Mouse (Mus musculus) forebrain, embryonic 13.5 days (tissue): ENCODE results near the gene Tnfaip8l2. TPM values are rescaled to one million over a fixed set of nuclear protein-coding genes. Genes with fewer than 3 reads are reported as not detected.
"Not testable (repeated sequence)": the region's sequence is repeated elsewhere in the genome, so short reads cannot be mapped to it uniquely, and the experiment has no call there.

ENCODE experiments used
- ATAC-seq: fragments of 200-750 bp; cut with Nextera tagmentation; 2 replicates; pipeline ENCODE4 v1.8.0; 2017
- H3K27ac ChIP-seq: fragments of 300-500 bp; sonication (generic); 2 replicates; pipeline ENCODE4 v1.5.1; 2015; ENCODE audit warnings: inconsistent platforms, mild to moderate bottlenecking, moderate library complexity
- H3K27me3 ChIP-seq: fragments of 300-500 bp; sonication (generic); 2 replicates; pipeline ENCODE4 v1.6.1; 2015; ENCODE audit warnings: mild to moderate bottlenecking, inconsistent platforms
- H3K36me3 ChIP-seq: fragments of 300-500 bp; sonication (generic); 2 replicates; pipeline ENCODE4 v1.6.1; 2015; ENCODE audit warnings: mild to moderate bottlenecking, inconsistent platforms; ENCODE audit not compliant: poor library complexity, severe bottlenecking
- H3K4me1 ChIP-seq: fragments of 300-500 bp; sonication (generic); 2 replicates; pipeline ENCODE4 v1.6.1; 2015; ENCODE audit warnings: inconsistent platforms
- H3K4me2 ChIP-seq: fragments of 300-500 bp; sonication (generic); 2 replicates; pipeline ENCODE4 v1.6.1; 2015; ENCODE audit warnings: inconsistent platforms, mild to moderate bottlenecking, moderate library complexity
- H3K4me3 ChIP-seq: fragments of 300-500 bp; sonication (generic); 2 replicates; pipeline ENCODE4 v1.5.1; 2015; ENCODE audit warnings: mild to moderate bottlenecking, inconsistent platforms
- H3K9ac ChIP-seq: fragments of 300-500 bp; sonication (generic); 2 replicates; pipeline ENCODE4 v1.6.1; 2015; ENCODE audit warnings: mild to moderate bottlenecking, inconsistent platforms
- H3K9me3 ChIP-seq: fragments of 300-500 bp; sonication (generic); replicated peaks from 2 replicates; pipeline ENCODE4 v1.6.1; 2016; ENCODE audit warnings: inconsistent platforms
- WGBS: fragments of 180-500 bp; shearing (Covaris S2); methylation state at CpG from one replicate; pipeline ENCODE4 v1.1.7; 2015; 5-methylcytosine and 5-hydroxymethylcytosine counted together
- polyA plus RNA-seq: library from polyadenylated mRNA; unstranded; fragments of >200 nt; fragmentation: Nextera tagmentation; extraction: Ambion mirVana; gene quantifications from 2 replicates; pipeline ENCODE4 v1.2.1, GENCODE M21; 2015

The Tnfaip8l2 gene
- polyA plus RNA-seq, 1 experiment from 2014 or later = 1.2 TPM

DNA sequence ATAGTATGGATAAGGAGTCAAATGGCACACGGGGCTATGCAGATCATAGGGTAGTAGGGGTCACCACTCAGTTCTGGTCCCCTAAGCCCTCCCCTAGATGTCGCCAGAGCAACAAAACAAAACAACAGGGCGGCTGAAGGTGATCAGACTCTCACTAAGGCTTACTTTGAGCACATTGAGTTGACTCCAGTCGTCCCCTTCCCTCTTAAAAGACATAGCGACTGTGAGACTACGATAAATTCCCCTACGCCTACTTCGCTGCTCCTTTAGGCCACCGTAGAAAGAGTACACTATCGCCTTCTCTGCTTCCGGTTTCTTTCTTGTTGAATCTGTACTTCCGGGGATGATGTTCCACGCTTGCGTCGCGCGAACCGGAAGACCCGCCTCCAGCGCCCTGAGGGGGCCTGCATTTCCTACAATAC lies 8.5 kb downstream of the Tnfaip8l2 start, which contains the start of the genes Scnm1 and Lysmd1:
Gene Scnm1 (minus strand): TSS at position 332 of the 422 bp plus-strand sequence.
Gene Lysmd1 (plus strand): TSS at position 409 of the 422 bp plus-strand sequence.
- Histone ChIP-seq H3K27ac (peak within 1 kb of the TSS; percentile 69), H3K27me3 (no peaks in the 10 kb centered on the region), H3K4me3 (peak within 1 kb of the TSS; percentile 72), H3K4me1 (peaks cover 24% of the 10 kb centered on the region), H3K9me3 (no peaks in the 10 kb centered on the region), H3K9ac (peak within 1 kb of the TSS; percentile 83), H3K4me2 (peak within 1 kb of the TSS; percentile 89), H3K36me3 (peaks cover 31% of the 10 kb centered on the region)
- ATAC-seq = peak; percentile 95
- WGBS = under 1% methylated on average over 20 of the region's 20 CpGs

DNA sequence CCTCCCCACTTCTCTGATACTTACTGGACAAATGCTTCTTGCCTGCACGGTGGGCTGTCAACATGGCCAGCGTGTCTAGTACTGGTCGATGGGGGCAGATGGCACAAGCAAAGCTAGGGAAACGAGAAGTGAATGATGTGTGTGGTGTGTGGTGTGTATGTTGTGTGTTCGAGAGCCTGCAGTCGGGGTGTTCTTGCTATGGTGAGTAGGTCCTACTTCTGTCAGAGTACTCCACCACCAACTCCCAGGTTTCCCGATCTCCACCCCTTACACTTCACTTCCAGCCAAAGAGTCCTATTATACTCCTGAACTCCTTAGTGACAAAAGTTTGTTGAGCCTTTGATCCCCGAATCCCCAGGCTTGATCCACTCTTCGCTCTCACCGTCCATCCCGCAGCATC lies 9.0 kb downstream of the Tnfaip8l2 start:
- Histone ChIP-seq H3K36me3 (peaks cover 32% of the 10 kb centered on the region), H3K4me3 (peak overlapping the region; percentile 72), H3K4me2 (peak overlapping the region; percentile 89), H3K27me3 (no peaks in the 10 kb centered on the region), H3K9ac (peak overlapping the region; percentile 83), H3K4me1 (peaks cover 24% of the 10 kb centered on the region), H3K9me3 (no peaks in the 10 kb centered on the region), H3K27ac (peak overlapping the region; percentile 69; the same call in 1 of the 2 replicates)
- 60% methylated on average over 11 of the region's 11 CpGs for WGBS
- peak; percentile 7; the same call in 1 of the 2 replicates for ATAC-seq

DNA sequence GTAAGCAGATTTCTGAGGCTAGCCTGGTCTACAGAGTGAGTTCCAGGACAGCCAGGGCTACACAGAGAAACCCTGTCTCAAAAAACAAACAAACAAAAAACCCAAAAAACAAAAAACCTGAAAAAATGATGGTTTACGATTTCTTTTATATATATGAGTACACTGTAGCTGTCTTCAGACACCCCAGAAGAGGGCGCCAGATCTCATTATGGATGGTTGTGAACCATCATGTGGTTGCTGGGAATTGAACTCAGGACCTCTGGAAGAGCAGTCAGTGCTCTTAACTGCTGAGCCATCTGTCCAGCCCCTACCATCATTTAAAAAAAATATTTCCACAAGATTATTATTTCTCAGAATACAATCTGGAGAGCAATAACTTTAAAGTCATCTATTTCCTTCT lies 9.8 kb downstream of the Tnfaip8l2 start:
- WGBS = 89% methylated on average over 2 of the region's 2 CpGs
- H3K4me1 ChIP-seq = peaks cover 24% of the 10 kb centered on the region
- H3K4me2 ChIP-seq = peak overlapping the region; percentile 89; the same call in 1 of the 2 replicates
- ATAC-seq, H3K27me3 ChIP-seq, H3K27ac ChIP-seq, H3K9me3 ChIP-seq, H3K9ac ChIP-seq: not testable (repeated sequence)
- H3K4me3 ChIP-seq = 0 out of 2 replicates have a peak overlapping the region, but pooled peaks have one; percentile 72
- peaks cover 28% of the 10 kb centered on the region for H3K36me3 ChIP-seq

DNA sequence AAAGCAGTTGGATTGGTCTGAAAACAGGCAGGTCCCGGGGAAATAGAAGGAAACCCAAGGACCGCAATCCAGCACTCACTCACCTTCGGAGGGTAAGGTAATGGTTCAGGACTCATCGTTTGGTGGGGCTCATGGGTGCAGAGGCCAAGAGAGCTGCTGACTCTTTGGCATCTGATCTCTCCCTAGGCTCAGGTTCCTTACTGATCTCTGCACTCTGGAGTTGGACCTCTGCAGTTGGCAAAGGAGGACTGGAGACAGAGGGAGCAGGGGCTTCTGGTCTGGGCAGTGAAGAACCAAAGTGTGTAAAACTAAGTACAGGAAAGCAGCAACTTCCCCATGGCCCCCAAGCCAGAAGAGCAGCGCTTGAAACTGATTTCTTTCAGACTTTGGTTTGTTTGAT lies 12.1 kb downstream of the Tnfaip8l2 start:
- WGBS = 90% methylated on average over 5 of the region's 5 CpGs
- Histone ChIP-seq H3K4me3 (no peak overlapping the region), H3K4me2 (no peak overlapping the region), H3K4me1 (peaks cover 15% of the 10 kb centered on the region), H3K36me3 (peaks cover 28% of the 10 kb centered on the region), H3K9me3 (no peaks in the 10 kb centered on the region), H3K9ac (no peak overlapping the region), H3K27ac (no peak overlapping the region), H3K27me3 (no peaks in the 10 kb centered on the region)
- ATAC-seq = no peak

GRCm38 (mm10) chr3:95129226-95129651 lies 12.9 kb downstream of the Tnfaip8l2 start:
- H3K36me3 ChIP-seq = peaks cover 28% of the 10 kb centered on the region
- H3K27me3 ChIP-seq = no peaks in the 10 kb centered on the region
- 53% methylated on average over 6 of the region's 6 CpGs for WGBS
- no peak overlapping the region for H3K4me3 ChIP-seq
- no peak overlapping the region for H3K4me2 ChIP-seq
- H3K9ac ChIP-seq = no peak overlapping the region
- H3K4me1 ChIP-seq = peaks cover 20% of the 10 kb centered on the region
- no peak for ATAC-seq
- H3K9me3 ChIP-seq = no peaks in the 10 kb centered on the region
- H3K27ac ChIP-seq = no peak overlapping the region

DNA sequence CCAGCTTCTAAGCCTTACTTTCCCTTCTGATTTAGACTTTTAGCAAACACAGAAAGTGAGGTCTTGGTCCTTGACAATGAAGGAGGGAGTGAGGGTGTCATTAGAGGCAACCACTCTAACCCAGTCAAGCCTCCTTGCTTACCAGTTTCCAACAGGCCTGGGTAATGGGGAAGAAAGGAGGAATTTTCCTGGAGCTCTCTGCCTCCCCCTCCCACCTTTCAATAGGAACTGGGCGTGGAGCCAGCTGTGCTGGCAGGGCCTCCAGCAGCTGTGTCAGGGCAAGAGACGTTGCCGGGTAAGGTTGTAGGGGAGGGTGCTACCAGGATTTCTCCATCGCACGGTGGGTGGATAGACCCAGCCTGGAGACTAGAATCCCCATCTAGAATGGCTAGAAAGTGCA lies 17.2 kb downstream of the Tnfaip8l2 start:
- Histone ChIP-seq H3K27me3 (no peaks in the 10 kb centered on the region), H3K27ac (0 out of 2 replicates have a peak overlapping the region, but pooled peaks have one; percentile 63), H3K4me3 (no peak overlapping the region), H3K9me3 (no peaks in the 10 kb centered on the region), H3K9ac (no peak overlapping the region; the same call in 1 of the 2 replicates), H3K4me2 (no peak overlapping the region), H3K4me1 (peaks cover 14% of the 10 kb centered on the region), H3K36me3 (peaks cover 49% of the 10 kb centered on the region)
- peak; percentile 60; the same call in 1 of the 2 replicates for ATAC-seq
- WGBS = 19% methylated on average over 5 of the region's 5 CpGs

- Histone ChIP-seq H3K27me3 (no peaks in the 10 kb centered on the region), H3K9ac (no peak within 1 kb of the TSS; the same call in 1 of the 2 replicates), H3K27ac (0 out of 2 replicates have a peak within 1 kb of the TSS, but pooled peaks have one; percentile 63), H3K36me3 (peaks cover 49% of the 10 kb centered on the region), H3K9me3 (no peaks in the 10 kb centered on the region), H3K4me3 (no peak within 1 kb of the TSS), H3K4me2 (no peak within 1 kb of the TSS), H3K4me1 (peaks cover 14% of the 10 kb centered on the region)
- WGBS = 65% methylated on average over 6 of the region's 6 CpGs
- ATAC-seq = peak; percentile 47; the same call in 1 of the 2 replicates
Measured at GRCm38 (mm10) chr3:95124246-95124645, 17.9 kb downstream of the Tnfaip8l2 start, which contains the start of gene Tmod4. TSS of gene Tmod4 (plus strand) at chr3:95124476.

GRCm38 (mm10) chr3:95121580-95121979 lies 20.6 kb downstream of the Tnfaip8l2 start:
- Histone ChIP-seq H3K27me3 (no peaks in the 10 kb centered on the region), H3K9ac (no peak overlapping the region), H3K4me3 (no peak overlapping the region), H3K9me3 (no peaks in the 10 kb centered on the region), H3K27ac (no peak overlapping the region), H3K36me3 (peaks cover 65% of the 10 kb centered on the region), H3K4me1 (peaks cover 14% of the 10 kb centered on the region), H3K4me2 (no peak overlapping the region)
- WGBS = 88% methylated on average over 6 of the region's 6 CpGs
- ATAC-seq = no peak

DNA sequence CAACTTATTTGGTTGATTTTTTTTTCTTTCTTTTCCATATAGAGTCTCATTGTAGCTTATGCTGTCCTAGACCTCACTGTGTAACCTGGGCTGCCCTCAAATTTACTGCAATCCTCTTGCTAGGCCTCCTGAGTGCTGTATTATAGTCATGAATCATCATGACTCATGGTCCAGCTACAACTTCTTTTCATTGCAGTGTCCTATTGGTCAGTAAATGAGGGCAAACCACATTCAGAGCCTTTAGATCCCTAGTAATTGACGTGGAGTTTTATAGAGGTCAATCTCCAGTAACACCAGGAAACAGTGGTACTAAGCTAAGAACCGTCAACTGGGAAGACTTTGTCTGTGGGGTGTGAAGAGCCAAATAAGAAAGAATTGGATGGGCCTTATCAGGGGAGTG lies 24.4 kb downstream of the Tnfaip8l2 start:
- Histone ChIP-seq H3K4me2 (no peak overlapping the region), H3K4me3 (no peak overlapping the region), H3K9me3 (no peaks in the 10 kb centered on the region), H3K9ac (no peak overlapping the region), H3K27me3 (no peaks in the 10 kb centered on the region), H3K36me3 (peaks cover 77% of the 10 kb centered on the region), H3K4me1 (no peaks in the 10 kb centered on the region; the same call in 1 of the 2 replicates), H3K27ac (no peak overlapping the region)
- ATAC-seq = no peak
- 99% methylated on average over 2 of the region's 2 CpGs for WGBS

DNA sequence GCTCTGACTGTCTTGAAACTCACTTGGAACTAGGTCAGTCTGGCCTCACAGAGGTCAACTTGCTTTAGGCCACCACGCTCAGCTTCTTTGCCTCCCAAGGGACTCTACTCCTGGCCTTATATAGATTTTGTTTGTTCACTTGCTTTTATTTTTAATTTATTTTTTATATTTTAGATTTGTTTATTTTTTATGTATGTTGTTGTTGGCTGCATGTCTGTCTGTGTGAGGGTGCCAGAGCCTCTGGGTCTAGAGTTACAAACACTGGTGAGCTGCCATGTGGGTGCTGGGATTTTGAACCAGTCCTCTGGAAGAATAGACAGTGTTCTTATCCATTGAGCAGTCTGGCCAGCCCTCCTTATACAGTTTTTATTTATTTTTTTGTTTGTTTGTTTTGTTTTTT lies 29.4 kb downstream of the Tnfaip8l2 start:
- Histone ChIP-seq H3K27me3 (no peaks in the 10 kb centered on the region), H3K4me3 (peak overlapping the region; percentile 79), H3K4me1 (peaks cover 9% of the 10 kb centered on the region), H3K9ac (peak overlapping the region; percentile 44; the same call in 1 of the 2 replicates), H3K4me2 (peak overlapping the region; percentile 55), H3K27ac (no peak overlapping the region), H3K36me3 (peaks cover 27% of the 10 kb centered on the region), H3K9me3 (no peaks in the 10 kb centered on the region)
- no peak for ATAC-seq
- WGBS = 100% methylated on average over 1 of the region's 1 CpGs

- H3K4me1 ChIP-seq = peaks cover 9% of the 10 kb centered on the region
- ATAC-seq = peak; percentile 73
- peaks cover 17% of the 10 kb centered on the region for H3K36me3 ChIP-seq
- peak within 1 kb of the TSS; percentile 98 for H3K27ac ChIP-seq
- peak within 1 kb of the TSS; percentile 55 for H3K4me2 ChIP-seq
- under 1% methylated on average over 54 of the region's 54 CpGs for WGBS
- H3K9me3 ChIP-seq = no peaks in the 10 kb centered on the region
- no peaks in the 10 kb centered on the region for H3K27me3 ChIP-seq
- peak within 1 kb of the TSS; percentile 79 for H3K4me3 ChIP-seq
- H3K9ac ChIP-seq = peak within 1 kb of the TSS; percentile 84
Measured at GRCm38 (mm10) chr3:95110911-95111726, 31.0 kb downstream of the Tnfaip8l2 start, which contains the start of gene Vps72. TSS of gene Vps72 (plus strand) at chr3:95111022.

DNA sequence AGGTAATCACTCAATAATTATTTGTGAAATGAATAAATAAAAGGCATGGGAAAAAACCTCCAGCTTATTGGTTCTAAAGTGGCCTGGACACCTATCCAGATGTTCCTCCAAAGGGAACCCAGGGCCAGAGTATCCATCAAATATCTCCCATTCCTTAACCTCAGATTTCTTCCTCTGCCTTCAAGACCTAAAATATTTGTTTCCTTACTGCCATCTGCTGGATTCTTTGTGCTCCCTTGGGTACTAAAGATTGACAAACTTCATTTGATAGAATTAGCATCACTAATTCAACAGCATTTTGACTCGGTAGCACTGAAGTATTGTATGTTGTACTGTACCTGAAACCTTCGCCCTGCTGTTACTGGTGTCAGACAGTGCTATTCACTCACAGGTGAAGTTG lies 34.3 kb downstream of the Tnfaip8l2 start:
- Histone ChIP-seq H3K36me3 (0 out of 2 replicates have a peak, but pooled peaks cover 4% of the 10 kb centered on the region), H3K4me3 (no peak overlapping the region), H3K9ac (no peak overlapping the region), H3K27me3 (no peaks in the 10 kb centered on the region), H3K9me3 (no peaks in the 10 kb centered on the region), H3K4me2 (no peak overlapping the region), H3K27ac (no peak overlapping the region), H3K4me1 (peaks cover 21% of the 10 kb centered on the region)
- no peak for ATAC-seq
- 70% methylated on average over 2 of the region's 2 CpGs for WGBS
